Mouse (Mus musculus) MEL (cell line): ENCODE measurements around the gene Osbp2.

Experiments
- BHLHE40 ChIP-seq: IDR thresholded peaks from 2 replicates; pipeline ENCODE4 v1.6.1; 2012; ENCODE audit warnings: low read depth, mild to moderate bottlenecking, inconsistent platforms, low read length, improper control_type of control experiment, borderline replicate concordance
- CHD2 ChIP-seq: IDR thresholded peaks from 2 replicates; pipeline ENCODE4 v1.6.1; 2011; ENCODE audit warnings: low read length, improper control_type of control experiment
- CTCF ChIP-seq, 3 experiments: IDR thresholded peaks in 2 of 3; conservative IDR thresholded peaks in 1 of 3; 2 replicates each; pipeline ENCODE4 v1.5.1; 2011 to 2012; ENCODE audit warnings: low read length in 3 of 3, low read depth in 2 of 3, mild to moderate bottlenecking in 2 of 3, improper control_type of control experiment in 1 of 3, inconsistent platforms in 1 of 3, mixed read lengths in 1 of 3, moderate library complexity in 1 of 3; ENCODE audit not compliant: control insufficient read depth in 1 of 3, insufficient read depth in 1 of 3, poor library complexity in 1 of 3, severe bottlenecking in 1 of 3
- GATA1 ChIP-seq: IDR thresholded peaks from 2 replicates; pipeline ENCODE4 v1.6.1; 2011; ENCODE audit warnings: low read depth, low read length, improper control_type of control experiment
- MAX ChIP-seq: IDR thresholded peaks from 2 replicates; pipeline ENCODE4 v1.6.1; 2011; ENCODE audit warnings: low read length, improper control_type of control experiment
- MXI1 ChIP-seq: IDR thresholded peaks from 2 replicates; pipeline ENCODE4 v1.6.1; 2011; ENCODE audit warnings: mild to moderate bottlenecking, low read depth, low read length, improper control_type of control experiment
- POLR2A ChIP-seq, 2 experiments: IDR thresholded peaks; 2 replicates each; pipeline ENCODE4 v1.6.1; 2011 to 2012; ENCODE audit warnings: low read length in 2 of 2, mild to moderate bottlenecking in 2 of 2, control low read depth in 1 of 2, improper control_type of control experiment in 1 of 2, low read depth in 1 of 2, moderate library complexity in 1 of 2; ENCODE audit not compliant: control insufficient read depth in 1 of 2, insufficient read depth in 1 of 2, poor library complexity in 1 of 2
- POLR2AphosphoS2 ChIP-seq: IDR thresholded peaks from 2 replicates; pipeline ENCODE4 v1.6.1; 2011; ENCODE audit warnings: low read length, improper control_type of control experiment
- TCF12 ChIP-seq: IDR thresholded peaks from 2 replicates; pipeline ENCODE4 v1.6.1; 2014; ENCODE audit warnings: low read depth, mild to moderate bottlenecking, inconsistent platforms, low read length, improper control_type of control experiment, moderate library complexity
- USF1 ChIP-seq: IDR thresholded peaks from 2 replicates; pipeline ENCODE4 v1.6.1; 2014; ENCODE audit warnings: low read depth, mild to moderate bottlenecking, inconsistent platforms, low read length, improper control_type of control experiment, moderate library complexity
- ZMIZ1 ChIP-seq: IDR thresholded peaks from 2 replicates; pipeline ENCODE4 v1.6.1; 2012; ENCODE audit warnings: low read depth, mild to moderate bottlenecking, inconsistent platforms, low read length, improper control_type of control experiment, moderate library complexity

GRCm38 (mm10) chr11:3716662-3717061 is 147.0 kb downstream of the Osbp2 start:
- TF ChIP-seq TCF12 (no peak), CHD2 (no peak), GATA1 (no peak), MAX (no peak), CTCF (IDR thresholded peaks at IDR 0.05 in 2 of 3, conservative IDR thresholded peaks at IDR 0.05 in 1 of 3; ENCODE audit: control insufficient read depth in 1 of 3, insufficient read depth in 1 of 3, low read depth in 2 of 3, low read length in 3 of 3, poor library complexity in 1 of 3, severe bottlenecking in 1 of 3) (no peak), MXI1 (no peak), POLR2A (IDR thresholded peaks at IDR 0.05; ENCODE audit: control insufficient read depth in 1 of 2, insufficient read depth in 1 of 2, low read depth in 1 of 2, low read length in 2 of 2, poor library complexity in 1 of 2) (no peak), ZMIZ1 (no peak), USF1 (no peak), POLR2AphosphoS2 (no peak), BHLHE40 (no peak)
